Mouse (Mus musculus) naive thymus-derived CD4-positive, alpha-beta T cell, adult 2 months (primary cell): ENCODE data around the gene Itln1.
A peak's percentile ranks its signal among the peaks of the same experiment; 100 is the strongest.

Experiments
- DNase-seq: peaks from one replicate; pipeline ENCODE4 v3.0.0-alpha.2; 2011; ENCODE audit warnings: low read depth

Gene Itln1

DNA sequence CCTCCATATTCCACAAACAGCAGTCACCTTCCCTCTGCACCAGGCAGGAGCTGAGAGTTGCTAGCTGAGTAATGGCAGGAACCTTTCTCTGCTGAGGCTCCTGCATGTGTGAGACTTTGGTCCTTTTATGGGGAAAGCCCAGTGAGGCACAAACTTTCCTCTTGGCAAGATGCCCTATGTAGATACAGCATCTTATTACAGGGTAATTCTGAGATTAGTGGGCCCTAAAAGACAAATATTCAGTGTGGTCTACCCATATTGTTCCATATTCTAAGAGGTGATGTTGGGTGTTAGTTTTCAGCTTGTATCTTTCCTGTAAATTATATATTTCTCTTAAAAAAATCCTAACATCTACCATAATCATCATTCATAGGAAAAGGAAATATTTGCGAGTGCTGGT is at the start of gene Itln1:
TSS of gene Itln1 (minus strand) at position 101 of the 400 bp plus-strand sequence.
- DNase-seq, result no peak

DNA sequence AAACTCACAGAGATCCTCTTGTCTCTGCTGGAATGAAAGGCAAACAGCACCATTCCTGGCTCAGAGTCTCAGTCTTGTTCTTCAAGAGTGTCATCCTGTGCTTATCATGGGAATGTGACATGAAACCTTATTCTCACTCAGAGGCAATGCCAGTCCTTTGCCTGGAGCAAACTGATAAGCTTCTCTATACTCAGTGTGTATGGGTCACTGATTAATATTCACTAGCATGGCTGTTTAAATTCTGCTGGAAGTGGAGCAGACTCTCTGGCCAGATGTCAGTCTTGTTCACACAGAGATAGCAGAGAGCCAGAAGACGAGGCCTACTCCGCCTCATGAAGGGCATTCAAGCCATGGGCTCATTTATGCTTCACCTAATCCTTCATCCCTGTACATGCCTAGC is 49.5 kb upstream of the Itln1 start:
- DNase-seq, result no peak

DNA sequence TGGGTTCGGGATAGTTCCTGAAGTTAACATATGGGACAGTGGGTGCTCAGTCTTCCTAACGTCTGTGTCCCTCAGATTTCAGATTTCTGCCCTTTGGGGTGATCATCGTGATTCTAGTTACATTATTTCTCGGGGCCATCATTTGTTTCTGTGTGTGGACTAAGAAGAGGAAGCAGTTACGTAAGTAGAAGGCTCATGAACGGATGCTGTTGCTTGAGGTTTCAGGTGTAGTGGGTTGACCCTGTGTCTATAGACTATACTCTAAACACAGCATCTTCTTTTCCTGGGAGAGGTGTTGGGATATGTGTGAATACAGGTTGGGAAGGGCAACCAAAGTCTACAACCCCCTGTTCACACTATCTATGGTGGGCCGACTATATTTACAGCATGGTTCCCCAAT is 42.1 kb upstream of the Itln1 start:
- no peak for DNase-seq

GRCm38 (mm10) chr1:171568436-171568835 is 33.3 kb upstream of the Itln1 start:
- no peak for DNase-seq

- DNase-seq, result peak; percentile 86
These were observed 31.7 kb upstream of the Itln1 start for GRCm38 (mm10) chr1:171566777-171567176.

GRCm38 (mm10) chr1:171565888-171566287 is 30.8 kb upstream of the Itln1 start:
- peak; percentile 37 for DNase-seq

DNA sequence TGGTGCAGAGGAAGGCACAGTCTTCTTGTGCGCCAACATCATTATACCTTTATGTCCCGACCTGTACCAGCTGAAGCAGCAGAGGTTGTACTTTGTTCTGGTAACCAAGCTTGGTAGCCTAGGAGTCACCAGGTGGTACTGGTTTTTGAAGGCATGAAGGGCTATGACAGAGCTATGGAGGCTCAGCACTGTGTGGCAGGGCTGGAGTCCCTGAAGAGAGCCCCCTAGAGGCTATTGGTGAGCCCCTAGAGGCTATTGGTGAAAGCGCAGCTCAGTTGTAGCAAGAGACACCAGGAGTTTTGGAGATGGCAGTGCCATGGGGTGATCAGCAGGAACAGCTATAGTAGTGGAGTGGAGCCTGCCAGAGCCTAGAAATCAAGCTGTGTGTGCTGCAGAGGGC is 29.2 kb upstream of the Itln1 start:
- DNase-seq, result peak; percentile 75

- no peak for DNase-seq
These were observed 27.9 kb upstream of the Itln1 start for GRCm38 (mm10) chr1:171563042-171563441.

DNA sequence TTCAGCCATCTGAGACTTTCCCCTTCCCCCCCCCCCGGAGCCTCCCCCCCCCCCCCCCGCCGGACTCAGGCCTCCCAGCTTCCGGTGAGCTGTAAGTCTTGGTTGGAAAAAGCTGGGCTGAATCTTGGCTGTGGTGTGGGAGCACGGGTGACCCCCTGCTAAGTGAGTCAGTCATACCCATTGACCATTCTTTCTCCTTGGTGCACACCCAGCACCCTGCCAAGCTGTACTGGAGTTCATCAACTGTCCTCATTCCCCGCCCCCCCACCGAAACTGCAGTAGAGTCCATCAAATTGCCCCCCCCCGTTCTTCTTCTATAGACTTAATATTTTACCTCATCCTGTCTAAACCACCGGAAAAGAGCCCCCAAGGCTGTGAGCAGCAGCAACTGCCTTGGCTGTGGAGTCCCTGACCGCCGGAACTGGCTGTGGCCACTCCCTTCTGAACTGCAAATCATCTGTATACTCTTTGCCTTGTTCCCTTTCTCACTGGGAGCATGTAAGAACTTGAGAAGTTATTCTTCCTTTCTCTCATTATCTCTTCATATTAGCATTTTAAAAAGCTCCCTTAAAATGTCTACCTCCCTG is 26.6 kb upstream of the Itln1 start:
- no peak for DNase-seq

- DNase-seq, result no peak
These were observed 26.1 kb upstream of the Itln1 start for GRCm38 (mm10) chr1:171561200-171561599.

- no peak for DNase-seq
These were observed 25.2 kb upstream of the Itln1 start for GRCm38 (mm10) chr1:171560262-171560661.

DNA sequence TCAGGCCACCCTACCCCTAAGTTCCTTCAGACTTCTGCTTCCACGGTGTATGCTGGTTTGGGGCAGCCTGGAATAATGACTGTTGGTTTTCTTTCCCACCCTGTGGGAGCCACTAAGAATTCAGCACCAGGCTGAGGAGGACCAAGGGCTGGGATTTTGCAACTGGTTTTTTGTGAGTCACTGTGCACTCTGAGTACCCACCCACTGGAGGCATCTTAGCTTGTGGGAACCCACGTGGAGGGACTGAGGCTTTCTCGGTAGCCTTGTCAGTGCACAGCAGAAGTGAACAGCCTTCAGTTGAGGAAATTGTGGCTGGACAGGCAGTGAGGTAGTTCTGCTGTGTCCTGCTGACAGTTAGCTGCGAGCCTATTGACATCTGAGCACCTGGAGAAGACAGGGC is 23.8 kb upstream of the Itln1 start, which contains the start of gene Cd244a:
TSS of gene Cd244a (plus strand) at position 296 of the 400 bp plus-strand sequence.
- DNase-seq, result no peak

GRCm38 (mm10) chr1:171558407-171558806 is 23.3 kb upstream of the Itln1 start:
- no peak for DNase-seq

DNA sequence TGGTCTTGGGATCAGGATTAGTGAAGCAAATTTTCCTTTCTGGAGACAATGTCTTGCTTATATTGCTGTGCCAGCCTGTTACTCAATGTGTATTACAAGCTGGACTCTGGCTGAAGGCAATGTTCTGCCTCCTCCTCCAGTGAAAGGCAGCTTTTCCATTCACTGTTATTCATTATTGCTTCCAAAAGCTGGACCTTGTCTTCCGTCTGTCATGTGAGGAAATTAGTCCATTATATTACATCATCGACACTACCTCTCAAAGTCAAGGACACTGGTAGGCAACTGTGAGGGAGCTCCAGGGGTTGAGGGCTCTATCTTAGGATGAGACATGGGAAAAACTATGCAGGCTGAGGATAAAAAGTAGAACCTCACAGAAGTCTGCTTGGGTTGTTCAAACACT is 21.3 kb upstream of the Itln1 start:
- DNase-seq, result no peak

- no peak for DNase-seq
These were observed 18.6 kb upstream of the Itln1 start for GRCm38 (mm10) chr1:171553359-171554341.

DNA sequence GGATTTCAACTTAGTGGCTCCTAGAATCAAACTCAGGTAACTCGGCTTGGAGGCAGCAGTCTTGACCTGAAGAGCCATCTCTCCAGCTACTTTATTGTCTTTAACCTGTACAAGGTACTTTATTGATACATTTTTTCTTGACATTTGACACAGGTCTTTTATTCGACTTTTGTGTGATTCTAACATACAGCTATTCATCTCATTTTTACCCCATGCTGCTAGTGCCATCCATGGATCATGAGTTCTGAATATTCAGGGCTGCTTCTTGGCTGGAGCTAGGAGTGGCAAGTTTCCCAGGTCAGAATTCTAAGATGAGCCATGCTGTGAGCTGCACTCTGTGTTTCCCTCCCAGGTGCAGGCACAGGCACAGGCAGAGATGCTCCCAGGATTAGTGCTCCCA is 17.1 kb upstream of the Itln1 start:
- no peak for DNase-seq

DNA sequence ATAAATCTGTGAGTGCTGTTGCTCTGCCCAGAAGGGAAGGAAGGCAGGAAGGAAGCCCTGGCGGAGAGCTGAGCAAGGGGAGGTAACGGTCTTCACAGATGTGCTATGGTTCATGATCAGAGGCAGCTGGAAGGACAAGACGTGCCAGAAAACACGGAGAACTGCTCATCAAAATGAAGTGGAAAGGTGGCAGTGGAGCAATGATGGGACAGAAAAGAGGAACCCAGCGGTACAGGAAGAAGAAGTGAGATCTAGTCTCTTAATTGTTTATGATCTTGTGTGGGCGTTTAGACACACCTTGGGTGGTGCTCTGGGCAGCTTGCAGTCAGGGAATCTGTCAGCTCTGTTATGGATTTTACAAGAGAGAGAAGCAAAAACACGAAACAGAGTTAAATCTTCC is 16.2 kb upstream of the Itln1 start:
- no peak for DNase-seq

- DNase-seq, result no peak
These were observed 5.6 kb upstream of the Itln1 start for GRCm38 (mm10) chr1:171540694-171541093.

- DNase-seq, result no peak
These were observed 537 bp downstream of the Itln1 start for GRCm38 (mm10) chr1:171534557-171534956.

GRCm38 (mm10) chr1:171532830-171533229 is 2.3 kb downstream of the Itln1 start:
- peak; percentile 52 for DNase-seq

DNA sequence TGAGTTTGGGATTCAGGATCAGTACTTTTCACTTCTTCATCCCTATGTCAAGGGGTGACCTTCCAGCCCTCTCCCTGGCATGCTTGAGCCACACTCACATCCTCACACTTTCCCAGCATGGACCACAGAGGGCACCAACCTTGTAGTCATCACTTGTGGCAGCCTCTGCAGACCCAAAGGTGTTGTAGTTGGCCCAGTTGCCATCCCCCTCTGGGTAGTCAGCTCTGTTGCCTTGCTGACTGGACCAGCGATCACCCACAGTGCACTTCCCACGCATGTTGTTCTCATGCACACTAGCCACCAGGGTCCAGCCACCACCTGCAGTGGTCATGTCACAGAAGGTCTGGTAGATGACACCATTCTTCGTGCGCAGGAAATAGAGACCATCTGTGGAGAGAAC is 3.7 kb downstream of the Itln1 start:
- no peak for DNase-seq

- no peak for DNase-seq
These were observed 19.5 kb downstream of the Itln1 start for GRCm38 (mm10) chr1:171515557-171515956.

GRCm38 (mm10) chr1:171515039-171515438 is 20.1 kb downstream of the Itln1 start:
- DNase-seq, result peak; percentile 36
